Mouse (Mus musculus) ovary, adult 18-20 months (tissue): Measurements from ENCODE around the gene Crct1.

Experiments
- DNase-seq: peaks from one replicate; pipeline ENCODE4 v3.0.0; 2022; ENCODE audit warnings: low spot score, mixed read lengths

Gene Crct1

GRCm38 (mm10) chr3:93015460-93016104 lies at the start of gene Crct1:
Crct1 (minus strand) TSS chr3:93015687.
- no peak for DNase-seq

GRCm38 (mm10) chr3:93052826-93053474 lies 37.5 kb upstream of the Crct1 start:
- DNase-seq, result no peak

GRCm38 (mm10) chr3:93050182-93050581 lies 34.7 kb upstream of the Crct1 start:
- DNase-seq, result no peak

- no peak for DNase-seq
Measured at GRCm38 (mm10) chr3:93031450-93031849, 16.0 kb upstream of the Crct1 start.

DNA sequence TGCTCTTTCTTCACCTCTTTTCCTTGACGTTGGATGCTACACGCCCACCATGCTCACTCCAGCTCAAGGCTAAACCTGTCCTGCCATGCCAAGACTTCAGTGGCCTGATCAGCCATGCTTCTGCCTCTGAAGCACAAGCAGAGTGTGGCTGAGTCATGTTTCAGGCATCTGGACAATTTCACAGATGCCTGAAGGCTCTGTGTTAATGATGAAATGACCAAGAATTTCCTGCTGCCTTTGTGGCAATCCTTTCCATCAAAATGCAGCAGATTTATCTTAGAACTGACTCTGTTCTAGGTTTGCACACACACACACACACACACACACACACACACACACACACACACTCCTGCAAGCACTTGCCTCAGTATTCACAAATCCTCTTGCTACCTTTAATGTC lies 10.0 kb upstream of the Crct1 start:
- no peak for DNase-seq

- DNase-seq, result no peak
Measured at GRCm38 (mm10) chr3:93023411-93024184, 8.1 kb upstream of the Crct1 start.

GRCm38 (mm10) chr3:93021171-93021570 lies 5.7 kb upstream of the Crct1 start:
- DNase-seq, result no peak

- no peak for DNase-seq
Measured at GRCm38 (mm10) chr3:93018960-93019359, 3.5 kb upstream of the Crct1 start, which contains the start of gene Lce1m. Lce1m (minus strand) TSS chr3:93019060.

DNA sequence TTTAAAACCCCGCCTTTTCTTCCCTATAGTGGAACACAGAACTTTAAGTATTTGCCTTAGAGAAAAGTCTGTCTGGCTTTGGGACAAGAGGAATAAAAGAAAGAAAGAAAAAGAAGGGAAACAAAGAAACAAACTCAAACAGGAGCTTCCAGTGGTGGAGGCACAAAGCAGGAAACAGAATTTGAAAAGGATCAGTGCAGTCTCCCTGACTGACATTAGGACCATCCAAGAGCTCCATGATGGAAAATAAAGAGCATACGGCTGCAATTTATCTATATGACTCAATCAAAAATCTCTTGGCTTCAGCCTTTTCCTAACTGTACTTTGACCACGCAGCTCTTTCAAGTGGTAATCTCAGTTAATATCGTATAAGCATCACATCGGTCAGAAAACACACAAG lies 616 bp downstream of the Crct1 start:
- no peak for DNase-seq

DNA sequence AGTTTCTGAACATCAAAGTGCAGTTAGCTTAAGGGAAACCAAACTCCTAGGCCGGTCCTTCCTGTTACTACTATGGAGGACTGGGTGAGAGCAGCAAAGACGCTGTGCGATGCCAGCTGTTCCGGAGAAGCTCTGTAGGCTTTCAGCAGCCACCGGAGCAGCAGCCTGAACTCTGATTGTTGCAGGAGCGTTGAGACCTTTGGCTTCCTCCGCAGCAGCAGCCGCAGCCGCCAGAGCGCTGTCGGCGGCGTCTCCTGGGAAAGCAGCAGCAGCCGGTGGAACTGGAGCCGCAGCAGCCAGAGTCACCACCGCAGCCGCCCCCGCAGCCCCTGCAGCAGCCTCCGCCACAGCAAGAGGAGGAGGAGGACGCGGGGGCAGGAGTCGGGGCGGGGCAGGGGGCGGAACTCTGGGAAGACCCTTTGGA lies 1.1 kb downstream of the Crct1 start:
- DNase-seq, result peak; percentile 21

DNA sequence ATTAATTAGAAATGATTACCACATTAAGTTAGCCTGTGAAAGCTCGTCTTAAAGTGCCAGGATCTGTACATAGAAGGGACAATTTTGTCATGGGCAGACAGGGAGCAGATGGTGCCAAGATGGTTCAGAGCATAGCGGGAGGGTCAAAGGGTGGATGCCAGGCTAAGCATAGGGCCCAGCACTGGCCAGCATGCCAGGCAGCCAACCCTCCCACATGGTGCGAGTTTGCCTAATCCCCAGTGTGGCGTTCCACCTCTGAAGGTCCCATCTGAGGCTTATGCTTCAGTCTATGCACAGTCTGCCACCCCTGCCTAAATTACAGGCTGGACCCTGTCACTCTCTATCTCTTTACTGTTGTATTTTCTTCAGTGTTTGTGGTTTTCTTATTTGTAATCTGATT lies 12.6 kb downstream of the Crct1 start:
- no peak for DNase-seq

DNA sequence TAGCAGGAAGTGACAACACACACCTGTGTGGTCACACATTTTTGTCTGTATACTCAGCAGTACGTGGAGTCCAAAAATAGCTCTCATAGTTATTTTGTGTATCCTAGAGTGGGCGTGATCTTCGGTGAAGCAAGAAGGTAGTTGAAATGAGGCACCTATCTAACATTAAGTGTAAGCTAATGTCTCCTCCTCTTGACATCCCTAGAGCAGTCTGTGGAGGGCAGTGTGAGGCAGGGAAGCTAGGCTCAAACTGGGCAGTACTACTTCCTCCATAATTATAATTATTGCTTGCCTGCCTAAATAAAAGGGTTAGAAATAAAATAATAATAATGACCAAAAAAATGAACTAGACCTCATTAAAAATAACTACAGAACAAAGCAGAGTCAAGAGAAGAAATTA lies 14.9 kb downstream of the Crct1 start:
- DNase-seq, result no peak

- DNase-seq, result peak; percentile 19
Measured at GRCm38 (mm10) chr3:92998691-92999090, 16.8 kb downstream of the Crct1 start.

GRCm38 (mm10) chr3:92991926-92992325 lies 23.6 kb downstream of the Crct1 start, which contains the start of gene Lce3f:
Lce3f (plus strand) TSS chr3:92992226.
- DNase-seq, result no peak

DNA sequence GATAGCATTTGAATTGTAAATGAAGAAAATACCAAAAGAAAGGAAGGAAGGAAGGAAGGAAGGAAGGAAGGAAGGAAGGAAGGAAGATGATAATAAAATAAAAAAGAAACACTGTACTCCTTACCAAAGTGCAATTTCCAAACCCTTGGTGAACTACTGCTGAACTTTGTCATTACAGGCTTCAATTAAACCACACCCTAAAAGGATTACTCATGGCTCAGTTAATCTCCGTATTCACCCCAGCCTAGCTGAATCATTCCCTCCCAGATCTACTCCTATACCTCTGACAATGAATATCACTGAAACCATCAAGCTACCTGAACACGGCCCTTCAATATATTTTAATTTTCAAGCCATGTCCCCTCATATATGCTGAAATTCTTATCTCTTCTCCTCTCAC lies 37.0 kb downstream of the Crct1 start:
- no peak for DNase-seq

DNA sequence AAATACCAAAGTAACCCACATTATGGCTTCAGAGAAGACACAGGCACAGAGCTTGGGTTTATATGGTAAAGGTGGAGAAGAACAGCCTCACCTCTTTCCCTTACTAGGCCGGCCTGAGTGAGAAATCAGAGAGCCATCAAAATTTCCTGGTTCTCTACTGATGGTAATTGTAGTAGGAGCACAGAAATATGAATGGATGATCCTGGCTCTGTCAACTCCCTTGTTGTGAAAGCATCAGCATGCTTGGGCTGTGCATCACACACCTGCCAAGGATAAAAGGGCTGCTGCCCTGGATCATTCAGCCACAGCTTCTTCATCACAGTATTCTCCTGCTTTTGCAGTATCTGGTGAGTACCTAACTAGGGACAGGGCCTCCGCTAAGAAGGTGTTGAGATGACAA lies 48.7 kb downstream of the Crct1 start, which contains the start of gene Lce3e:
Lce3e (plus strand) TSS at position 301 of the 400 bp plus-strand sequence.
- DNase-seq, result no peak
